Mouse (Mus musculus): ENCODE results near the gene Nbea.

DNA sequence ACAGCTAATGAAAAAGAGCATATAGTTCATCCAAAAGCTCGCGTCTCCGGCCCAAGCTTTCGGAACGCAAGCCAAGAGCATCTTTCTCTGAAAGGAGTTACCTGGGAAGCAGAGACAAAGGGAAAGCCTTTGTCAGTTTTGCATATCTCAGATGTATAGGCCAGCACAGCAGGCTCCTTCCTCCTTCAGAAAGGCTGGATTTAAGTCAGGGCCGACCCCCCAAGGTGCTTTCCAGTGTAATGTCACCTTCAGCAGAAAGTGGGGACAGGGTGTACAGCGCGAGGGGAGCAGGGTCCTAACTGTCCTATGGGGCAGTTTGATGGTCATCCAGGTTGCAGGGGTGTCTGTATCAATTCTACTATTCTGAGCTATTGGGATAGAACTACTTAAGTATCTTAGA, 419.9 kb downstream of the Nbea start:
- no peak for TF ChIP-seq EP300 (IDR thresholded peaks at IDR 0.05; ENCODE audit: low read depth)
- TF ChIP-seq CTCF (IDR thresholded peaks at IDR 0.05; ENCODE audit: low read depth) = no peak

Data from liver, embryonic 14.5 days (tissue).